Mouse (Mus musculus) heart, postnatal 10 days (tissue): ENCODE measurements around the gene Fbxo24. TPM values are rescaled to one million over a fixed set of nuclear protein-coding genes. Genes with fewer than 3 reads are reported as not detected.
A peak's percentile ranks its signal among the peaks of the same experiment; 100 is the strongest.

Experiments
- DNase-seq, 2 experiments: peaks; one replicate each; pipeline ENCODE4 v3.0.0; 2021
- intact Hi-C: fragments of 180-260 bp; cut with DNase I; formaldehyde crosslinking; loops from one replicate; pipeline ENCODE4 v1.15.1; 2025
- total RNA-seq, 2 experiments: library from RNA; stranded (reverse); gene quantifications; 2 replicates each; pipeline ENCODE4 v1.2.3; 2021

Gene Fbxo24
- total RNA-seq, 2 experiments from 2014 or later: 0.20 to 0.29 TPM

GRCm38 (mm10) chr5:137610056-137610455, 18.7 kb downstream of the Fbxo24 start:
- DNase-seq: no peak
- intact Hi-C loops: no loop called here

GRCm38 (mm10) chr5:137609292-137609691, 19.5 kb downstream of the Fbxo24 start:
- DNase-seq: no peak
- intact Hi-C loops: no loop called here

GRCm38 (mm10) chr5:137608654-137609190, 20.1 kb downstream of the Fbxo24 start:
- intact Hi-C loops: no loop called here
- no peak for DNase-seq

- DNase-seq: no peak
- intact Hi-C loops: no loop called here
Measured at GRCm38 (mm10) chr5:137607860-137608653, 20.7 kb downstream of the Fbxo24 start.

- intact Hi-C loops: loop anchor here (2.0 to 5.0 kb wide), 2 partner anchors 29 to 156 kb away; no protein-coding TSS in a partner anchor
- peak; percentile 57 to 60 for DNase-seq
Measured at GRCm38 (mm10) chr5:137601365-137601729, 27.5 kb downstream of the Fbxo24 start.

GRCm38 (mm10) chr5:137600619-137601364, 28.0 kb downstream of the Fbxo24 start, which contains the start of gene Mospd3:
Gene Mospd3, minus strand, starts transcription at chr5:137601058.
- intact Hi-C loops: loop anchor here (1.0 to 5.0 kb wide), 3 partner anchors 30 to 157 kb away; no protein-coding TSS in a partner anchor
- peak; percentile 98 for DNase-seq

GRCm38 (mm10) chr5:137600281-137600618, 28.6 kb downstream of the Fbxo24 start:
- no peak for DNase-seq
- intact Hi-C loops: loop anchor here (1.0 to 5.0 kb wide), 3 partner anchors 31 to 157 kb away; no protein-coding TSS in a partner anchor

GRCm38 (mm10) chr5:137599600-137599999, 29.2 kb downstream of the Fbxo24 start:
- DNase-seq: no peak
- intact Hi-C loops: no loop called here

GRCm38 (mm10) chr5:137598100-137598826, 30.5 kb downstream of the Fbxo24 start:
- intact Hi-C loops: no loop called here
- no peak for DNase-seq

- no peak for DNase-seq
- intact Hi-C loops: no loop called here
Measured at GRCm38 (mm10) chr5:137597625-137598024, 31.2 kb downstream of the Fbxo24 start.

GRCm38 (mm10) chr5:137596601-137597261, 32.1 kb downstream of the Fbxo24 start:
- no peak for DNase-seq
- intact Hi-C loops: no loop called here

GRCm38 (mm10) chr5:137595921-137596320, 32.9 kb downstream of the Fbxo24 start:
- no peak for DNase-seq
- intact Hi-C loops: no loop called here

GRCm38 (mm10) chr5:137590507-137590906, 38.3 kb downstream of the Fbxo24 start:
- intact Hi-C loops: no loop called here
- no peak for DNase-seq

- intact Hi-C loops: loop anchor here (1.0 to 5.0 kb wide), 2 partner anchors 48 to 67 kb away; no protein-coding TSS in a partner anchor
- DNase-seq: peak; percentile 73 to 76
Measured at GRCm38 (mm10) chr5:137584976-137585375, 43.8 kb downstream of the Fbxo24 start.

- intact Hi-C loops: no loop called here
- DNase-seq: peak; percentile 49 to 54
Measured at GRCm38 (mm10) chr5:137583670-137584169, 45.1 kb downstream of the Fbxo24 start.

- intact Hi-C loops: no loop called here
- DNase-seq: no peak
Measured at GRCm38 (mm10) chr5:137582702-137583101, 46.1 kb downstream of the Fbxo24 start.

GRCm38 (mm10) chr5:137580246-137580645, 48.6 kb downstream of the Fbxo24 start:
- intact Hi-C loops: no loop called here
- no peak for DNase-seq

GRCm38 (mm10) chr5:137574470-137574901, 54.3 kb downstream of the Fbxo24 start:
- intact Hi-C loops: no loop called here
- DNase-seq: peak; percentile 31 to 49

GRCm38 (mm10) chr5:137570691-137571586, 57.9 kb downstream of the Fbxo24 start:
- intact Hi-C loops: no loop called here
- no peak for DNase-seq
